Mouse (Mus musculus) heart, embryonic 14.5 days (tissue): Measurements from ENCODE around the gene Etl4. TPM values are rescaled to one million over a fixed set of nuclear protein-coding genes. Genes with fewer than 3 reads are reported as not detected.
"Not testable (repeated sequence)": the region's sequence is repeated elsewhere in the genome, so short reads cannot be mapped to it uniquely, and the experiment has no call there.

Source experiments
- ATAC-seq: fragments of 200-750 bp; cut with Nextera tagmentation; 2 replicates; pipeline ENCODE4 v1.8.0; 2017; ENCODE audit warnings: low read depth, moderate TSS enrichment; ENCODE audit not compliant: insufficient number of reproducible peaks, insufficient read depth, low FRiP score
- H3K27ac ChIP-seq, 2 experiments: fragments of 200-500 bp in 1 of 2; fragments of 300-500 bp in 1 of 2; sonication (generic) in 1 of 2; replicated peaks in 1 of 2; 2 replicates each; pipeline ENCODE4 v1.5.1; 2012 to 2014; ENCODE audit warnings: low read depth in 2 of 2, low read length in 2 of 2, control low read depth in 1 of 2, mild to moderate bottlenecking in 1 of 2, mixed read lengths in 1 of 2; ENCODE audit not compliant: control insufficient read depth in 1 of 2, insufficient read depth in 1 of 2
- H3K27me3 ChIP-seq: fragments of 300-500 bp; sonication (generic); 2 replicates; pipeline ENCODE4 v1.6.1; 2014; ENCODE audit warnings: mild to moderate bottlenecking, low read length, control low read depth; ENCODE audit not compliant: control insufficient read depth, insufficient read depth
- H3K36me3 ChIP-seq: fragments of 300-500 bp; sonication (generic); 2 replicates; pipeline ENCODE4 v1.6.1; 2014; ENCODE audit warnings: mild to moderate bottlenecking, control low read depth, low read length, mixed read lengths; ENCODE audit not compliant: control insufficient read depth, insufficient read depth
- H3K4me1 ChIP-seq, 2 experiments: fragments of 200-500 bp in 1 of 2; fragments of 300-500 bp in 1 of 2; sonication (generic) in 1 of 2; 2 replicates each; pipeline ENCODE4 v1.6.1; 2012 to 2014; ENCODE audit warnings: low read length in 2 of 2, control low read depth in 1 of 2, mixed read lengths in 1 of 2; ENCODE audit not compliant: control insufficient read depth in 2 of 2, insufficient read depth in 2 of 2
- H3K4me2 ChIP-seq: fragments of 300-500 bp; sonication (generic); 2 replicates; pipeline ENCODE4 v1.6.1; 2014; ENCODE audit warnings: mild to moderate bottlenecking, low read length
- H3K4me3 ChIP-seq, 2 experiments: fragments of 200-500 bp in 1 of 2; fragments of 300-500 bp in 1 of 2; sonication (generic) in 1 of 2; 2 replicates each; pipeline ENCODE4 v1.5.1; 2012 to 2014; ENCODE audit warnings: low read length in 2 of 2, mild to moderate bottlenecking in 2 of 2, control low read depth in 1 of 2, low read depth in 1 of 2, moderate library complexity in 1 of 2; ENCODE audit not compliant: control insufficient read depth in 1 of 2, insufficient read depth in 1 of 2
- H3K9ac ChIP-seq: fragments of 300-500 bp; sonication (generic); 2 replicates; pipeline ENCODE4 v1.6.1; 2014; ENCODE audit warnings: mild to moderate bottlenecking, low read length
- H3K9me3 ChIP-seq: fragments of 300-500 bp; sonication (generic); 2 replicates; pipeline ENCODE4 v1.6.1; 2016; ENCODE audit warnings: low read length, control low read depth; ENCODE audit not compliant: control insufficient read depth
- WGBS: fragments of 180-500 bp; shearing (Covaris S2); extraction: QIAGEN DNeasy Blood & Tissue Kit; methylation state at CpG from one replicate; pipeline ENCODE4 v1.1.7; 2014; 5-methylcytosine and 5-hydroxymethylcytosine counted together
- polyA plus RNA-seq: library from polyadenylated mRNA; unstranded; fragments of >200 nt; fragmentation: Nextera tagmentation; extraction: Ambion mirVana; gene quantifications from 2 replicates; pipeline ENCODE4 v1.2.1, GENCODE M21; 2014

The Etl4 gene
- polyA plus RNA-seq, 1 experiment from 2014 or later = 11.3 TPM

GRCm38 (mm10) chr2:20657856-20658255 is 748.3 kb downstream of the Etl4 start:
- Histone ChIP-seq H3K9me3 (no peaks in the 10 kb centered on the region), H3K4me2 (no peak overlapping the region), H3K9ac (no peak overlapping the region), H3K4me1 (peaks cover 2 to 4% of the 10 kb centered on the region in 2 experiments; a peak in 1 of 4 replicates), H3K36me3 (no peaks in the 10 kb centered on the region), H3K27ac (no peak overlapping the region), H3K4me3 (no peak overlapping the region), H3K27me3 (no peaks in the 10 kb centered on the region)
- no peak for ATAC-seq
- WGBS = 71% methylated on average over 3 of the region's 3 CpGs

- H3K4me3 ChIP-seq = no peak overlapping the region
- H3K27ac ChIP-seq = no peak overlapping the region
- no peak overlapping the region for H3K9ac ChIP-seq
- H3K27me3 ChIP-seq = no peaks in the 10 kb centered on the region
- H3K4me2 ChIP-seq = no peak overlapping the region
- H3K36me3 ChIP-seq = no peaks in the 10 kb centered on the region
- H3K9me3 ChIP-seq = no peaks in the 10 kb centered on the region
- WGBS = 88% methylated on average over 11 of the region's 11 CpGs
- ATAC-seq = no peak
- H3K4me1 ChIP-seq = peaks cover 0 to 2% of the 10 kb centered on the region in 2 experiments; a peak in 1 of 4 replicates
These were observed 752.3 kb downstream of the Etl4 start for GRCm38 (mm10) chr2:20661841-20662240.

- Histone ChIP-seq H3K36me3 (no peaks in the 10 kb centered on the region), H3K9ac (no peak overlapping the region), H3K4me3 (no peak overlapping the region), H3K4me1 (peaks cover 0 to 2% of the 10 kb centered on the region in 2 experiments; a peak in 1 of 4 replicates), H3K27me3 (no peaks in the 10 kb centered on the region), H3K4me2 (no peak overlapping the region), H3K9me3 (no peaks in the 10 kb centered on the region), H3K27ac (no peak overlapping the region)
- WGBS = 67% methylated on average over 3 of the region's 3 CpGs
- no peak for ATAC-seq
These were observed 753.1 kb downstream of the Etl4 start for GRCm38 (mm10) chr2:20662696-20663095.

GRCm38 (mm10) chr2:20665309-20665971 is 755.9 kb downstream of the Etl4 start:
- Histone ChIP-seq H3K4me1 (peaks cover 0 to 2% of the 10 kb centered on the region in 2 experiments; a peak in 1 of 4 replicates), H3K4me2 (no peak overlapping the region), H3K4me3 (no peak overlapping the region), H3K36me3 (no peaks in the 10 kb centered on the region), H3K9me3 (no peaks in the 10 kb centered on the region), H3K27ac (no peak overlapping the region), H3K27me3 (no peaks in the 10 kb centered on the region), H3K9ac (no peak overlapping the region)
- 27% methylated on average over 5 of the region's 5 CpGs for WGBS
- ATAC-seq = no peak

GRCm38 (mm10) chr2:20666051-20666478 is 756.5 kb downstream of the Etl4 start:
- H3K27ac ChIP-seq = no peak overlapping the region
- 19% methylated on average over 2 of the region's 2 CpGs for WGBS
- H3K27me3 ChIP-seq = no peaks in the 10 kb centered on the region
- peaks cover 0 to 2% of the 10 kb centered on the region in 2 experiments; a peak in 1 of 4 replicates for H3K4me1 ChIP-seq
- no peaks in the 10 kb centered on the region for H3K36me3 ChIP-seq
- no peaks in the 10 kb centered on the region for H3K9me3 ChIP-seq
- peak; percentile 31; the same call in 1 of the 2 replicates for ATAC-seq
- H3K4me3 ChIP-seq = no peak overlapping the region
- H3K4me2 ChIP-seq = no peak overlapping the region
- no peak overlapping the region for H3K9ac ChIP-seq

GRCm38 (mm10) chr2:20667876-20668275 is 758.3 kb downstream of the Etl4 start:
- no peak overlapping the region for H3K27ac ChIP-seq
- 80% methylated on average over 3 of the region's 3 CpGs for WGBS
- no peak overlapping the region for H3K4me3 ChIP-seq
- peaks cover 0 to 2% of the 10 kb centered on the region in 2 experiments; a peak in 1 of 4 replicates for H3K4me1 ChIP-seq
- no peak overlapping the region for H3K4me2 ChIP-seq
- no peaks in the 10 kb centered on the region for H3K36me3 ChIP-seq
- H3K9ac ChIP-seq = no peak overlapping the region
- no peaks in the 10 kb centered on the region for H3K9me3 ChIP-seq
- H3K27me3 ChIP-seq = no peaks in the 10 kb centered on the region
- no peak for ATAC-seq

GRCm38 (mm10) chr2:20668276-20669030 is 758.9 kb downstream of the Etl4 start:
- 88% methylated on average over 12 of the region's 12 CpGs for WGBS
- not testable (repeated sequence) for H3K4me3 ChIP-seq, H3K9me3 ChIP-seq, H3K4me1 ChIP-seq, H3K27ac ChIP-seq, ATAC-seq, H3K9ac ChIP-seq, H3K27me3 ChIP-seq, H3K4me2 ChIP-seq, H3K36me3 ChIP-seq
